Mouse (Mus musculus) E14TG2a.4 (cell line): ENCODE measurements around the gene Kcnd1.

Experiments used
- H3K27me3 ChIP-seq: 2 replicates; pipeline ENCODE4 v1.6.1; 2014; ENCODE audit warnings: low read length, control low read depth; ENCODE audit not compliant: insufficient read depth
- H3K36me3 ChIP-seq: 2 replicates; pipeline ENCODE4 v1.6.1; 2014; ENCODE audit warnings: low read length, control low read depth; ENCODE audit not compliant: insufficient read depth
- H3K4me1 ChIP-seq: replicated peaks from 2 replicates; pipeline ENCODE4 v1.6.1; 2014; ENCODE audit warnings: low read depth, low read length, control low read depth
- H3K4me3 ChIP-seq: replicated peaks from 2 replicates; pipeline ENCODE4 v1.5.1; 2014; ENCODE audit warnings: mild to moderate bottlenecking, low read length
- H3K9me3 ChIP-seq: 2 replicates; pipeline ENCODE4 v1.6.1; 2014; ENCODE audit warnings: low read length, control low read depth
- CTCF ChIP-seq: conservative IDR thresholded peaks from 2 replicates; pipeline ENCODE4 v1.5.1; 2014; ENCODE audit warnings: low read length
- NANOG ChIP-seq: IDR thresholded peaks from 2 replicates; pipeline ENCODE4 v1.6.1; 2014; ENCODE audit warnings: borderline replicate concordance, low read length, mixed read lengths
- POU5F1 ChIP-seq: IDR thresholded peaks from 2 replicates; pipeline ENCODE4 v1.6.1; 2014; ENCODE audit warnings: low read length, borderline replicate concordance

The Kcnd1 gene

GRCm38 (mm10) chrX:7841163-7842162, 19.4 kb downstream of the Kcnd1 start, which contains the start of gene Otud5:
Gene Otud5, plus strand, starts transcription at chrX:7841364.
- no peak for TF ChIP-seq POU5F1
- TF ChIP-seq CTCF = no peak
- no peak for TF ChIP-seq NANOG

GRCm38 (mm10) chrX:7842318-7842717, 20.2 kb downstream of the Kcnd1 start:
- Histone ChIP-seq H3K36me3 (peaks cover 33% of the 10 kb centered on the region), H3K27me3 (no peaks in the 10 kb centered on the region), H3K4me3 (peak overlapping the region; percentile 85), H3K4me1 (peaks cover 43% of the 10 kb centered on the region), H3K9me3 (no peaks in the 10 kb centered on the region)
- TF ChIP-seq CTCF = no peak
- TF ChIP-seq POU5F1 = no peak
- no peak for TF ChIP-seq NANOG

More at GRCm38 (mm10) chrX:7841163-7842162, 19.4 kb downstream of the Kcnd1 start, which contains the start of gene Otud5:
- H3K27me3 ChIP-seq = no peaks in the 10 kb centered on the region
- peaks cover 43% of the 10 kb centered on the region for H3K4me1 ChIP-seq
- no peaks in the 10 kb centered on the region for H3K9me3 ChIP-seq
- H3K4me3 ChIP-seq = peak within 1 kb of the TSS; percentile 85
- peaks cover 31% of the 10 kb centered on the region for H3K36me3 ChIP-seq

- Histone ChIP-seq H3K27me3 (no peaks in the 10 kb centered on the region), H3K4me3 (no peak overlapping the region), H3K9me3 (no peaks in the 10 kb centered on the region), H3K4me1 (peaks cover 27% of the 10 kb centered on the region), H3K36me3 (peaks cover 75% of the 10 kb centered on the region)
- TF ChIP-seq CTCF (no peak), NANOG (no peak), POU5F1 (no peak)
Measured at GRCm38 (mm10) chrX:7847845-7848244, 25.8 kb downstream of the Kcnd1 start.

- Histone ChIP-seq H3K27me3 (no peaks in the 10 kb centered on the region), H3K4me3 (no peak overlapping the region), H3K9me3 (no peaks in the 10 kb centered on the region), H3K36me3 (peaks cover 63% of the 10 kb centered on the region), H3K4me1 (peaks cover 6% of the 10 kb centered on the region)
- no peak for TF ChIP-seq NANOG
- peak; percentile 36 for TF ChIP-seq CTCF
Measured at GRCm38 (mm10) chrX:7854578-7854977, 32.5 kb downstream of the Kcnd1 start.

DNA sequence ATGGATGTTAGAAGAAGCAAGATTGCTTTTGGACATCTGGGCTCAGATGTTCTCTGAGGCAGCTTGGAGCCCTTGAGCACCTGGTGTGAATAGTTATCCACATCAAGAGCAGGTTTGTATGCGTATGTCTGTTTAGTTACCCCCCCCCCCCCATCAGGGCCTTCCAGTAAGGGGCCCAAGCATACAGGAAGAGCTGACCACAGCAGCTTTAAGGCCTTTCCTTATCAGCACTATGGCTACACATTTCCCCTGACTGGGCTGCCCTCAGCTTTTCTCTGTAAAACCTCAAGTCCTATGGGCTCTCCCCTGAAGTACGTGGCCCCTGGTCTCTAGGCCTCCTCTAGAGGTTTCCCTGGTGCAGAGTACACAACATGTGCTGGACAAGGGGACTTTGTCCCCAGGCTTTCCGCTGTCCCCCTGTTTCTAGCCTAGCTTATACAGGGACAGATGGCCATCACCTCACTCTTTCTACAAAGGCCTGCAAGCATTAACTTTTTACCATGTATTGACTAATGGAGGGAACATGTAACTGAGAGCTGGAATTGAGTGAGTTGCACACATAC, 37.2 kb downstream of the Kcnd1 start:
- TF ChIP-seq NANOG = no peak
- TF ChIP-seq CTCF = no peak
- TF ChIP-seq POU5F1 = no peak
- peaks cover 49% of the 10 kb centered on the region for H3K36me3 ChIP-seq
- H3K4me1 ChIP-seq = peaks cover 19% of the 10 kb centered on the region
- H3K4me3 ChIP-seq = no peak overlapping the region
- no peaks in the 10 kb centered on the region for H3K9me3 ChIP-seq
- H3K27me3 ChIP-seq = no peaks in the 10 kb centered on the region

GRCm38 (mm10) chrX:7863181-7863580, 41.1 kb downstream of the Kcnd1 start:
- Histone ChIP-seq H3K4me1 (peaks cover 52% of the 10 kb centered on the region), H3K4me3 (no peak overlapping the region), H3K36me3 (peaks cover 60% of the 10 kb centered on the region), H3K27me3 (no peaks in the 10 kb centered on the region), H3K9me3 (no peaks in the 10 kb centered on the region)
- TF ChIP-seq CTCF (no peak), POU5F1 (no peak), NANOG (no peak)

- Histone ChIP-seq H3K4me3 (no peak overlapping the region), H3K27me3 (no peaks in the 10 kb centered on the region), H3K4me1 (peaks cover 62% of the 10 kb centered on the region), H3K9me3 (no peaks in the 10 kb centered on the region), H3K36me3 (peaks cover 49% of the 10 kb centered on the region)
- TF ChIP-seq POU5F1 (no peak), CTCF (no peak), NANOG (no peak)
Measured at GRCm38 (mm10) chrX:7864551-7864950, 42.5 kb downstream of the Kcnd1 start.

DNA sequence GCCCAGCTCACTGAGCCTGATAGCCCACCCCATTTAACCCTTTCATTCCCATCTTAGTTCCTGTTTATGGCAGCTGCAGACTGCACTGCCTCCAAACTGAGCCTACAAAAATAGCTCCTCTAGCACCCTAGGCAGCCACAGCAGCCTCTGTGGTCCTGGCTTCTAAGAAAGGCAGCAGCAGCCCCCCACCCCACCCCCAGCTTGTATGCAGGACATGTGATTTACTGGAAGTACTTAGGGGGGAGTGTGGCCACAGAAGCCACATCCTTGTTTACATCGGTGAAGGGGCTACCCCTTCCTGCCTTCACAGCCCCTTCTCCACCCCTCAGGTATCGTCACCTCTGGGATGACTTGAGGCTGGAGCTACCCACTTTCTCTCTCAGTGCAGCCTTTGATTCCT, 43.3 kb downstream of the Kcnd1 start:
- Histone ChIP-seq H3K36me3 (peaks cover 44% of the 10 kb centered on the region), H3K4me1 (peaks cover 65% of the 10 kb centered on the region), H3K9me3 (no peaks in the 10 kb centered on the region), H3K4me3 (no peak overlapping the region), H3K27me3 (no peaks in the 10 kb centered on the region)
- no peak for TF ChIP-seq POU5F1
- TF ChIP-seq CTCF = no peak
- TF ChIP-seq NANOG = no peak
